Comparison of ENCODE assay signal across 8 mouse cellular contexts in genomic region chr10:42863621-42864391, GRCm38 (mm10). TPM values are rescaled to one million over a fixed set of nuclear protein-coding genes. Genes with fewer than 3 reads are reported as not detected.
DNase-seq lines count a peak whose midpoint lies in the region; ATAC-seq and TF ChIP-seq lines count a peak whose summit lies in the region.

No protein-coding gene starts in this region.

- no peaks in the 10 kb centered on the region for H3K9me3 ChIP-seq in intestine, embryonic 14.5 days (ENCODE audit: control insufficient read depth, low read length)
- no peaks in the 10 kb centered on the region for H3K9me3 ChIP-seq in midbrain, embryonic 13.5 days
- H3K9me3 ChIP-seq in stomach, postnatal 0 days (ENCODE audit: control insufficient read depth, low read length), result no peaks in the 10 kb centered on the region

- H3K36me3 ChIP-seq in intestine, embryonic 14.5 days (ENCODE audit: control insufficient read depth, insufficient read depth, low read length), result no peaks in the 10 kb centered on the region
- no peaks in the 10 kb centered on the region for H3K36me3 ChIP-seq in midbrain, embryonic 13.5 days
- no peaks in the 10 kb centered on the region for H3K36me3 ChIP-seq in stomach, postnatal 0 days (ENCODE audit: control insufficient read depth, insufficient read depth, low read length)

- H3K9ac ChIP-seq in intestine, embryonic 14.5 days (ENCODE audit: low read length), result 0 out of 2 replicates have a peak overlapping the region, but pooled peaks have one; percentile 13
- H3K9ac ChIP-seq in midbrain, embryonic 13.5 days (replicated peaks), result peak overlapping the region; percentile 29; the same call in 1 of the 2 replicates
- H3K9ac ChIP-seq in stomach, postnatal 0 days (ENCODE audit: low read length), result peak overlapping the region; percentile 47

- no peak overlapping the region for H3K27ac ChIP-seq in intestine, embryonic 14.5 days (ENCODE audit: low read depth)
- peak overlapping the region; percentile 52 for H3K27ac ChIP-seq in midbrain, embryonic 13.5 days
- 0 out of 2 replicates have a peak overlapping the region, but pooled peaks have one; percentile 18 for H3K27ac ChIP-seq in stomach, postnatal 0 days (replicated peaks)

- no peak for TF ChIP-seq CTCF in stomach, postnatal 0 days (IDR thresholded peaks at IDR 0.05; ENCODE audit: low read depth)

- peak overlapping the region; percentile 65 for H3K4me2 ChIP-seq in intestine, embryonic 14.5 days (ENCODE audit: low read length)
- H3K4me2 ChIP-seq in midbrain, embryonic 13.5 days (replicated peaks), result peak overlapping the region; percentile 53
- H3K4me2 ChIP-seq in stomach, postnatal 0 days (replicated peaks; ENCODE audit: low read depth), result peak overlapping the region; percentile 68

- DNase-seq in heart, adult 11 months, result peak; percentile 94
- DNase-seq in heart, postnatal 25 days (ENCODE audit: low spot score), result no peak
- peak; percentile 10 for DNase-seq in cerebellum, adult 11-12 months
- peak; percentile 50 to 73 for DNase-seq in frontal cortex, postnatal 36 days (ENCODE audit: low spot score in 2 of 2)
- peak; percentile 83 for DNase-seq in intestine, embryonic 14.5 days (ENCODE audit: low spot score)
- DNase-seq in left cerebral cortex, postnatal 25 days (ENCODE audit: low spot score in 2 of 2), result peak; percentile 76 to 84
- DNase-seq in stomach, postnatal 0 days (ENCODE audit: low spot score), result peak; percentile 49

- no peak for ATAC-seq in intestine, embryonic 14.5 days (replicated peaks; ENCODE audit: low FRiP score, low TSS enrichment, low read depth)
- peak; percentile 15; the same call in 1 of the 2 replicates for ATAC-seq in midbrain, embryonic 13.5 days
- no peak for ATAC-seq in stomach, postnatal 0 days (ENCODE audit: low FRiP score, low TSS enrichment)

- H3K4me3 ChIP-seq in intestine, embryonic 14.5 days (ENCODE audit: low read depth, low read length), result peak overlapping the region; percentile 41
- peak overlapping the region; percentile 25 for H3K4me3 ChIP-seq in midbrain, embryonic 13.5 days (replicated peaks)
- H3K4me3 ChIP-seq in stomach, postnatal 0 days (ENCODE audit: low read depth, low read length), result peak overlapping the region; percentile 42

- H3K4me1 ChIP-seq in intestine, embryonic 14.5 days (replicated peaks; ENCODE audit: control insufficient read depth, insufficient read depth, low read length), result peaks cover 33% of the 10 kb centered on the region; the same call in 1 of the 2 replicates
- H3K4me1 ChIP-seq in midbrain, embryonic 13.5 days (replicated peaks), result peaks cover 58% of the 10 kb centered on the region
- 0 out of 2 replicates have a peak, but pooled peaks cover 2% of the 10 kb centered on the region for H3K4me1 ChIP-seq in stomach, postnatal 0 days (replicated peaks; ENCODE audit: control insufficient read depth, insufficient read depth)

- no peak for TF ChIP-seq EP300 in stomach, postnatal 0 days (optimal IDR thresholded peaks at IDR 0.05)

- intact Hi-C loops in heart, postnatal 25 days (cut with DNase I), result no loop called here
- intact Hi-C loops in left cerebral cortex, postnatal 25 days (cut with DNase I), result loop anchor here (5.0 kb wide), 1 partner anchor 78 kb away; no protein-coding TSS in a partner anchor

- 32% methylated on average over 31 of the region's 31 CpGs for WGBS in intestine, embryonic 14.5 days
- 45% methylated on average over 31 of the region's 31 CpGs for WGBS in midbrain, embryonic 13.5 days
- WGBS in stomach, postnatal 0 days, result 27% methylated on average over 31 of the region's 31 CpGs

- H3K27me3 ChIP-seq in intestine, embryonic 14.5 days (replicated peaks; ENCODE audit: control insufficient read depth, insufficient read depth, low read length), result no peaks in the 10 kb centered on the region
- H3K27me3 ChIP-seq in midbrain, embryonic 13.5 days, result no peaks in the 10 kb centered on the region
- H3K27me3 ChIP-seq in stomach, postnatal 0 days (ENCODE audit: control insufficient read depth, insufficient read depth, low read length), result no peaks in the 10 kb centered on the region

RNA-seq across cellular contexts. Expression of gene Scml4, which starts 3.6 kb away (rescaled TPM):
- total RNA-seq in heart, postnatal 25 days (2021), result 1 to 10 TPM; 1.2 to 1.8 TPM
- 19.4 and 22.3 TPM in 2 replicates for polyA plus RNA-seq in intestine, embryonic 14.5 days (2014; fragmentation: Nextera tagmentation; extraction: Ambion mirVana)
- 1 to 10 TPM; 3.7 to 4.1 TPM for total RNA-seq in left cerebral cortex, postnatal 25 days (2021)
- 10.3 and 11.3 TPM in 2 replicates for polyA plus RNA-seq in midbrain, embryonic 13.5 days (2015; fragmentation: Nextera tagmentation; extraction: Ambion mirVana)
- 5.1 and 5.4 TPM in 2 replicates for polyA plus RNA-seq in stomach, postnatal 0 days (2015; fragmentation: Nextera tagmentation; extraction: Ambion mirVana)
